Mouse (Mus musculus): ENCODE data around the gene Ctc1. TPM values are rescaled to one million over a fixed set of nuclear protein-coding genes. Genes with fewer than 3 reads are reported as not detected.

Ctc1 gene
- polyA plus RNA-seq, 1 experiment from 2014 or later: 82.4 TPM

DNA sequence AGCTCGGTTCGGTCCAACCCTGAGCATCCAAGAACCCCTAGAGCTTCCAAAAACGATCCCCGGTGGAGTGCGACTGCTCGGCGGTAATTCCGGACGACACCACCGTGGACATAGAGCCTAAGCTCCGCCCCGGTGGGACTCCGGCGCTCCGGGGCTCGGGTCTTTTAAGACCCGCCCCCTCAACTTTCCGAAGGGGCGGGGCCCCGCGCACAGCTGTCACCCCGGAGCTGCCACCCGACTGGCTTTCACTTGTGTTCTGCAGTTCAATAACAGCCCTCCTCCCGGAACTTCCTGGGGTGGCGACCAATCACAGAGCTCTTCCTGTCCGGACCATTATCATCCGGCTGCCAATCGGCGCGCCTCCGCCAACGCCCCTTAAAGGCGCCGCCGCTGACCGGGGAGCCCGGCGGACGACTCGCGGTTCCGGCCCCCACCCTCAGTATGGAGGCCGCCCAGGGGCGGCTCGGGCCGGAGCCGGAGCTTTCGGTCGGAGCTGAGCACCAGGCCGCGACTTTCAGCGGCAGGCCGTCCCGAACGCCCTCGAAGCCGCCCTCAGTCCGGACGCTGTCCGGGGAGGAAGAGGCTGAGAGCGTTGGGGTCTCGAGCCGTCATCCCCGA is 43.8 kb downstream of the Ctc1 start, which contains the start of gene Borcs6:
Borcs6 (plus strand) TSS at position 361 of the 618 bp plus-strand sequence.
- Histone ChIP-seq H3K9me3 (replicated peaks) (no peaks in the 10 kb centered on the region), H3K4me3 (peak within 1 kb of the TSS; percentile 86), H3K4me1 (peaks cover 42% of the 10 kb centered on the region), H3K36me3 (peaks cover 4% of the 10 kb centered on the region), H3K27me3 (ENCODE audit: low read depth, poor library complexity, severe bottlenecking) (peaks cover 7% of the 10 kb centered on the region), H3K27ac (replicated peaks) (peak within 1 kb of the TSS; percentile 93)
- peak; percentile 96 for DNase-seq (ENCODE audit: low spot score)
- under 1% methylated on average over 64 of the region's 64 CpGs for WGBS

DNA sequence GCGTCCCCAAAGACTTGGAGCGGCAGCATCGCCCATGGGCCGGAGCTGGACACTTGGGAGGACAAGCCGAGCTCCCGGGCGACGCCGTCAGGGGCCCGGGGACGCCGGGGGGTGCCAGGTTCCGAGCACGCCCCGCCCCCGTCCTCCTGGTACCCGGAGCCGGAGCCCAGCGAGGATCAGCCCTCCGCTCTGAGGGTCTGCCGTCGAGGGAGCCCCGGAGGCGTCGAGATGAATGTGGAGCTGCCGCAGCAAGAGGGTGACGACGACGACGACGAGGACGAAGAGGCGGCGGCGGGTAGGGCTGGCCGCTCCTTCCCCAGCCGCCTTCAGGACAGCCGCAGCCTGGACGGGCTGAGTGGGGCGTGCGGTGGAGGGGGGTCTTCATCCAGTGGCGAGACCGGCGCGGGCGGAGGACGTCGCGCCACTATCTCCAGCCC is 44.3 kb downstream of the Ctc1 start:
- Histone ChIP-seq H3K27me3 (ENCODE audit: low read depth, poor library complexity, severe bottlenecking) (peaks cover 7% of the 10 kb centered on the region), H3K4me1 (peaks cover 47% of the 10 kb centered on the region), H3K36me3 (no peaks in the 10 kb centered on the region), H3K27ac (replicated peaks) (peak overlapping the region; percentile 93), H3K9me3 (replicated peaks) (no peaks in the 10 kb centered on the region), H3K4me3 (peak overlapping the region; percentile 86)
- DNase-seq (ENCODE audit: low spot score): no peak
- 0% methylated on average over 49 of the region's 49 CpGs for WGBS

GRCm38 (mm10) chr11:69060448-69061254 is 44.9 kb downstream of the Ctc1 start:
- Histone ChIP-seq H3K36me3 (no peaks in the 10 kb centered on the region), H3K27ac (replicated peaks) (peak overlapping the region; percentile 93), H3K4me1 (peaks cover 47% of the 10 kb centered on the region), H3K9me3 (replicated peaks) (no peaks in the 10 kb centered on the region), H3K27me3 (ENCODE audit: low read depth, poor library complexity, severe bottlenecking) (peaks cover 10% of the 10 kb centered on the region), H3K4me3 (peak overlapping the region; percentile 86)
- DNase-seq (ENCODE audit: low spot score): peak; percentile 56
- WGBS: under 1% methylated on average over 40 of the region's 40 CpGs

DNA sequence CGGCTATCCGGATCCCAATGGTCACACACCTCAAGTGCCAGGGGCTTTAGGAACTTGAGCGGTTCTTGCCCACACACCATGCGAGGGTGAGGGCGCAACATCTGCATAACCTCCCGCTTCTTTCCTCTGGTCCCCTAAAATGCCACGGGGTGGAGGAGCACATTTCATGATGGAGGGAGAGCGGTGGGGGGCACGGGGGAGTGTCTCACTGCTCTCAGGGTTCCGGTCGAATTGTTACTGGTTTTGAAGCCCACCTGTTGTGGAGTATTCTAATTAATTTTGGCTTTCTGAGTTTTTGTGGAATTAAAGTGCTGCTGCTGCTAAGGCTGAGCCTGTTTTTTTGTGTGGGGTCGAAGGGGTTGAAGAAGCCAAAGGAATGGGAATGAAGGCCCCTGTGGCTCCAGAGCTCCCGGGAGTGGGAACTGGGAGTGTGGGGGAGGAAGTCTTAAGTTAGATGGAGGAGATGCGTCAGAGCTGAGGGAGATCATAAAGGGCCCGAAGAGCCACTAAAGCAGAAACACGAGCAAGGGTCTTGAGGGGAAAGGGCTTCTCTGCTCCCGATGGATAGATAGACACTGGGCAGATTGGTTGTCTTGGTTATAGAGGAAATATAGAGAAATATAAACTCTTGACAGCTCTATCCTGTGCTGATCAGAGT is 45.7 kb downstream of the Ctc1 start:
- no peak for DNase-seq (ENCODE audit: low spot score)
- Histone ChIP-seq H3K4me3 (peak overlapping the region; percentile 86), H3K4me1 (peaks cover 54% of the 10 kb centered on the region), H3K27me3 (ENCODE audit: low read depth, poor library complexity, severe bottlenecking) (peaks cover 12% of the 10 kb centered on the region), H3K9me3 (replicated peaks) (no peaks in the 10 kb centered on the region), H3K27ac (replicated peaks) (peak overlapping the region; percentile 93), H3K36me3 (no peaks in the 10 kb centered on the region)
- 5% methylated on average over 17 of the region's 17 CpGs for WGBS

- H3K9me3 ChIP-seq (replicated peaks): no peaks in the 10 kb centered on the region
- under 1% methylated on average over 17 of the region's 17 CpGs for WGBS
- peak; percentile 69 for DNase-seq (ENCODE audit: low spot score)
- peaks cover 12% of the 10 kb centered on the region for H3K27me3 ChIP-seq (ENCODE audit: low read depth, poor library complexity, severe bottlenecking)
- H3K27ac ChIP-seq (replicated peaks): peak overlapping the region; percentile 63
- peak overlapping the region; percentile 86 for H3K4me3 ChIP-seq
- H3K36me3 ChIP-seq: no peaks in the 10 kb centered on the region
- H3K4me1 ChIP-seq: peaks cover 63% of the 10 kb centered on the region
These were observed 46.6 kb downstream of the Ctc1 start for GRCm38 (mm10) chr11:69062194-69062760.

GRCm38 (mm10) chr11:69062761-69063224 is 47.1 kb downstream of the Ctc1 start:
- under 1% methylated on average over 19 of the region's 19 CpGs for WGBS
- peak; percentile 92 for DNase-seq (ENCODE audit: low spot score)
- H3K4me3 ChIP-seq: peak overlapping the region; percentile 86
- peaks cover 63% of the 10 kb centered on the region for H3K4me1 ChIP-seq
- H3K27ac ChIP-seq (replicated peaks): peak overlapping the region; percentile 73
- peaks cover 15% of the 10 kb centered on the region for H3K27me3 ChIP-seq (ENCODE audit: low read depth, poor library complexity, severe bottlenecking)
- no peaks in the 10 kb centered on the region for H3K9me3 ChIP-seq (replicated peaks)
- H3K36me3 ChIP-seq: no peaks in the 10 kb centered on the region

DNA sequence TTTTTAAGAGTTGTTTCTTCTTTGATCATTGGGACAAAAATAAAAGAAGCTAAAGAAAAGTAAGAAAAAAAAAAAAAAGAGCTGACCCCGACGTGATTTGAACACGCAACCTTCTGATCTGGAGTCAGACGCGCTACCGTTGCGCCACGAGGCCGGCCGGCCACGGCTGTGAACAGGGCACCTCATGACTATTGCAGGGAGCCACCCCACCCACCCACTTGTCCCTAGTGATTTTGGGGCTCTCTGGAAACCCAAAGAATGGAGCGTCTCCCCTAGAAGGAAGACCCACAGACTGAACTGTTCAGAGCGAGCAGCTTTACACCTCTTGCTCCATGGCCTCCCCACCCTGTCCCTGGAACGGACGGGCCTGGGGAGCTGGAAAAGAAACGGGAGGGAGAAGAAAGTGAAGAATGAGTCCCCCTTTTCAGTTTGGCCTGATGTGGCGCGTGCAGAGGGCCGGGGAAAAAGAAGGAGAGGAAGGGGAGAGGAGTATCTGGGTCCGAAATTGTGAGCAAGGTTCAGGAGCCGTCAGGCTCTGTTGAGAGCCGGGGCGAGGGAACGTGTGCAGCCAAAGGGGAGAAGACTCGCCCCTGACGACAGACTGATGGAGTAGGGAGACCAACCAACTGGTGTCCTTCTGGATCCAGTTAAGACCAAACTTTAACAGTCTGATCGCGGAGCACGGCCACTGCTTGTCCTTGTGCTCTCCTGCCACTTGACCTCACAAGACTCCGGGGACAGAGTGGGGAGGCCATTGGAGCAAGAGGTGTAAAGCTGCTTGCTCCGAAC is 47.9 kb downstream of the Ctc1 start:
- H3K36me3 ChIP-seq: no peaks in the 10 kb centered on the region

DNA sequence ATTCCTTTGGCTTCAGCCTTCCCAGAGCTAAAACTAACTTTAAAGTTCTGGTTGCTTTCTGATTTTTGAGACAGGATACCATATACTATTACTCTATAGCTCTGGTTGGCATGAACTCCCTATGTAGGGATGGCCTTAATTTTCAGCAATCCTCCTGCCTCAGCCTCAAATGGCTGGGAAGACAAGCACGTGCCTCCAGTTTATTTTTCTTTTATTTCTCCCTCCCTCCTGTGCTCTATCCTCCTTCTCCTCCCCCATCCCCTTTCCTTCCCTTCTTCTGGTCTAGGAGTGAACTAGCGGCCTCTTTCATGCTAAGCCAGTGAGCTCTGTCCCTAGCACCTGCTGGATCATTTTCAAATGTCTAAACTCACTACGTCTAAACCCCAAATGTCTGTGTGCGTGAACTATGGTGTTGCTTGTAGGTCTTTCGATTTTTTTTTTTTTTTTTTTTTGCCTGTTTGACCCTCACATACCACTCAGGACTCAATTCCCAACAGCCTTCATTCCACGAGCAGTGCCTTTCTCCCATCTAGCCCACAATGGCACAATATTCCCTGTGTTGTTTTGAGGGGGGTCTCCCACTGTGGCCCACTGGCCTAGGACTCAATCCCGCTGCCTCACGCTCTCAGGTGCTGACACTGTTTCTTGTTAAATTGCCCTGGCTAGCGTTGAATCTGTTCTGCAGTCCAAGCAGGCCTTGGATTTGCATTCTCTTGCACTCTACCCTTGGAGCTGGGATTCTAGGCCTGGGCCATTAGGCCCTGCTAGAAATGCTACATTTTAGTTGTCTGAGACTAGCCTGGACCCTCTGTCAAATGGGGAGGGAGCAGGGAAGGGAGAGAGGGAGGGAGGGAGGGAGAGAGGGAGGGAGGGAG is 48.8 kb downstream of the Ctc1 start:
- peaks cover 16% of the 10 kb centered on the region for H3K27me3 ChIP-seq (ENCODE audit: low read depth, poor library complexity, severe bottlenecking)
- H3K36me3 ChIP-seq: no peaks in the 10 kb centered on the region
- no peak for DNase-seq (ENCODE audit: low spot score)
- H3K4me1 ChIP-seq: peaks cover 53% of the 10 kb centered on the region
- peak overlapping the region; percentile 87 for H3K27ac ChIP-seq (replicated peaks)
- peak overlapping the region; percentile 86 for H3K4me3 ChIP-seq
- no peaks in the 10 kb centered on the region for H3K9me3 ChIP-seq (replicated peaks)
- WGBS: 40% methylated on average over 9 of the region's 9 CpGs

More for the DNA sequence above, 47.9 kb downstream of the Ctc1 start:
- DNase-seq (ENCODE audit: low spot score): peak; percentile 92
- Histone ChIP-seq H3K27me3 (ENCODE audit: low read depth, poor library complexity, severe bottlenecking) (peaks cover 16% of the 10 kb centered on the region), H3K9me3 (replicated peaks) (no peaks in the 10 kb centered on the region), H3K4me3 (peak overlapping the region; percentile 86), H3K4me1 (peaks cover 55% of the 10 kb centered on the region), H3K27ac (replicated peaks) (peak overlapping the region; percentile 87)
- WGBS: under 1% methylated on average over 31 of the region's 31 CpGs

DNA sequence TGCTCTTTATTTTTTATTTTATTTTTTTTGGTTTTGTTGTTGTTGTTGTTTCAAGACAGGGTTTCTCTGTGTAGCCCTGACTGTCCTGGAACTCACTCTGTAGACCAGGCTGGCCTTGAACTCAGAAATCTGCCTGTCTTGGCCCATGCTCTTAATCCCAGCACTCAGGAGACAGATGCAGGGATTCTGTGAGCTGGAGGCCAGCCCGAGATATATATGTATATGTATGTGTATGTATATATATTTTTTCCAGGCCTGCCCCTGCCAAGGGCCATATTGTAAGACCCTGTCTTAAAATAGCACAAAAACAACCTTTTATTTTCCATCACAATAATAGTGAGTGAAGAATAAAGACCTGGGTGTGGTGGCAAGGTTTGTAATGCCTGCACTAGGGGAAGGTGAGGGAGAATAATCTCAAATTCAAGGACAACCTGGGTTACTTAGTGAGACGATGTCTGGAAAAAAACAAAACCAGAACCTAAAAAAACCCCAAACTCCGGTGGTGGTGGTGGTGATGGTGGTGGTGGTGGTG is 49.7 kb downstream of the Ctc1 start:
- WGBS: 49% methylated on average over 3 of the region's 3 CpGs
- Histone ChIP-seq H3K36me3 (no peaks in the 10 kb centered on the region), H3K27me3 (ENCODE audit: low read depth, poor library complexity, severe bottlenecking) (peaks cover 16% of the 10 kb centered on the region), H3K9me3 (replicated peaks) (no peaks in the 10 kb centered on the region), H3K4me1 (peaks cover 56% of the 10 kb centered on the region), H3K4me3 (peak overlapping the region; percentile 59), H3K27ac (replicated peaks) (no peak overlapping the region)
- no peak for DNase-seq (ENCODE audit: low spot score)

DNA sequence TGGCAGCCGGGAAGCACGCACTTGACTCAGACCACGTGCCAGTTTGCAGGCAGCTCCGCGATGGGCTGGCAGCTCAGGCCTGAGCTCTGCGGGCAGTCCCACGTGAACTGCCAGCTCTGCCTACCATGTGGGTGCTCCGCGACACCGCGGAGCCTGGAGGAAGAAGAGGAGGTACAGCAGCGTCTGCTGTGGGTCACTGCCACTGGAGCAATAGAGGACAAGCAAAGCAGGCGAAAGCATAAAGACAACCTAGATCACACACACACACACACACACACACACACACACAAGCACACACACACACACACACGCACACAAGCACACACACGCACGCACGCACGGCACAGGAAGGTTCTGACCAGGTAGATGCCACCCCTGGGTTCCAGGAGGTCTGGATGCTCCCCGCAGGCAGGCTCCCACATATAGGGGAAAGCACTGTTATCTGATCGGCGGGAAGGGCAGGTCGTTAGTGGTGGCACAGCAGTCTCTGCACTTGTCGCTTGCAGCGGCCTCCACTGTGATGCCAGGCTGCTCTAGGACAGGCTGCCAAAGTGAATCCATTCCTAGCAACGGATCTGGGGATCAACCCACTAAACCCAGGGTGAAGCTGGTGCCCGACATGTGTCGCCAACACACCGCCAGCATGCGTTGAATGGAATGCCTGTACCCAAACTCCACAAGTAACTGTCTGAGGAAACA is 50.6 kb downstream of the Ctc1 start:
- H3K4me1 ChIP-seq: peaks cover 53% of the 10 kb centered on the region
- peaks cover 13% of the 10 kb centered on the region for H3K27me3 ChIP-seq (ENCODE audit: low read depth, poor library complexity, severe bottlenecking)
- WGBS: 1% methylated on average over 29 of the region's 29 CpGs
- DNase-seq (ENCODE audit: low spot score): peak; percentile 44
- H3K9me3 ChIP-seq (replicated peaks): no peaks in the 10 kb centered on the region
- peak overlapping the region; percentile 69 for H3K27ac ChIP-seq (replicated peaks)
- peak overlapping the region; percentile 59 for H3K4me3 ChIP-seq
- H3K36me3 ChIP-seq: no peaks in the 10 kb centered on the region

Data from midbrain, embryonic 10.5 days (tissue).